Mouse (Mus musculus) heart, postnatal 36 days (tissue): ENCODE results near the gene Slc5a2. TPM values are rescaled to one million over a fixed set of nuclear protein-coding genes. Genes with fewer than 3 reads are reported as not detected.

Experiments used
- DNase-seq, 2 experiments: peaks; one replicate each; pipeline ENCODE4 v3.0.0; 2021 to 2022
- intact Hi-C: fragments of 180-260 bp; cut with DNase I; formaldehyde crosslinking; loops from one replicate; pipeline ENCODE4 v1.15.1; 2025
- total RNA-seq, 2 experiments: library from RNA; stranded (reverse); gene quantifications; 2 replicates each; pipeline ENCODE4 v1.2.3; 2021

Slc5a2 gene
- total RNA-seq, 2 experiments from 2014 or later = not detected

GRCm38 (mm10) chr7:128248081-128249042 is 17.1 kb upstream of the Slc5a2 start:
- no peak for DNase-seq
- intact Hi-C loops = loop anchor here (5.0 kb wide), 3 partner anchors 49 to 459 kb away; partner anchors contain the start of genes BC017158 and Tial1

- intact Hi-C loops = loop anchor here (5.0 kb wide), 3 partner anchors 47 to 457 kb away; partner anchors contain the start of genes BC017158 and Tial1
- DNase-seq = no peak
Observed at GRCm38 (mm10) chr7:128249998-128250397, 15.5 kb upstream of the Slc5a2 start.

GRCm38 (mm10) chr7:128251946-128252345 is 13.5 kb upstream of the Slc5a2 start:
- intact Hi-C loops = no loop called here
- no peak for DNase-seq

GRCm38 (mm10) chr7:128252609-128253008 is 12.8 kb upstream of the Slc5a2 start:
- intact Hi-C loops = no loop called here

GRCm38 (mm10) chr7:128254978-128255377 is 10.5 kb upstream of the Slc5a2 start:
- intact Hi-C loops = no loop called here
- no peak for DNase-seq

More at GRCm38 (mm10) chr7:128252609-128253008, 12.8 kb upstream of the Slc5a2 start:
- no peak for DNase-seq

- no peak for DNase-seq
- intact Hi-C loops = no loop called here
Observed at GRCm38 (mm10) chr7:128255757-128256156, 9.7 kb upstream of the Slc5a2 start.

GRCm38 (mm10) chr7:128256783-128257334 is 8.6 kb upstream of the Slc5a2 start:
- intact Hi-C loops = no loop called here
- peak in 1 of 2 experiments; percentile 44 for DNase-seq

- DNase-seq = no peak
- intact Hi-C loops = no loop called here
Observed at GRCm38 (mm10) chr7:128266056-128266455, 599 bp downstream of the Slc5a2 start.

- DNase-seq = no peak
- intact Hi-C loops = no loop called here
Observed at GRCm38 (mm10) chr7:128267391-128267790, 1.9 kb downstream of the Slc5a2 start.

- intact Hi-C loops = no loop called here
- DNase-seq = no peak
Observed at GRCm38 (mm10) chr7:128267813-128268212, 2.4 kb downstream of the Slc5a2 start.

GRCm38 (mm10) chr7:128270431-128270850 is 5.0 kb downstream of the Slc5a2 start:
- intact Hi-C loops = no loop called here
- DNase-seq = no peak

- intact Hi-C loops = no loop called here
- no peak for DNase-seq
Observed at GRCm38 (mm10) chr7:128271496-128271895, 6.0 kb downstream of the Slc5a2 start.

- intact Hi-C loops = no loop called here
Observed at GRCm38 (mm10) chr7:128276051-128276450, 10.6 kb downstream of the Slc5a2 start.

GRCm38 (mm10) chr7:128279750-128280149 is 14.3 kb downstream of the Slc5a2 start:
- no peak for DNase-seq
- intact Hi-C loops = no loop called here

More at GRCm38 (mm10) chr7:128276051-128276450, 10.6 kb downstream of the Slc5a2 start:
- DNase-seq = no peak

- intact Hi-C loops = no loop called here
- DNase-seq = no peak
Observed at GRCm38 (mm10) chr7:128281765-128282164, 16.3 kb downstream of the Slc5a2 start.

GRCm38 (mm10) chr7:128282532-128283244 is 17.2 kb downstream of the Slc5a2 start:
- intact Hi-C loops = no loop called here
- no peak for DNase-seq

- intact Hi-C loops = no loop called here
- DNase-seq = no peak
Observed at GRCm38 (mm10) chr7:128284047-128284446, 18.6 kb downstream of the Slc5a2 start.

GRCm38 (mm10) chr7:128285060-128285459 is 19.6 kb downstream of the Slc5a2 start:
- DNase-seq = no peak
- intact Hi-C loops = no loop called here

- no peak for DNase-seq
Observed at GRCm38 (mm10) chr7:128288923-128289544, 23.6 kb downstream of the Slc5a2 start.

GRCm38 (mm10) chr7:128294785-128295184 is 29.3 kb downstream of the Slc5a2 start:
- intact Hi-C loops = loop anchor here (5.0 kb wide), 1 partner anchor 47 kb away; the partner anchor contains the start of gene Tgfb1i1
- no peak for DNase-seq

More at GRCm38 (mm10) chr7:128288923-128289544, 23.6 kb downstream of the Slc5a2 start:
- intact Hi-C loops = no loop called here
